Mouse (Mus musculus) heart, embryonic 13.5 days (tissue): ENCODE data around the gene Ftsj3. TPM values are rescaled to one million over a fixed set of nuclear protein-coding genes. Genes with fewer than 3 reads are reported as not detected.

Experiments used
- ATAC-seq: fragments of 200-750 bp; cut with Nextera tagmentation; 2 replicates; pipeline ENCODE4 v1.8.0; 2017; ENCODE audit warnings: moderate TSS enrichment; ENCODE audit not compliant: insufficient number of reproducible peaks, low FRiP score, low TSS enrichment; ENCODE audit errors: extremely low read depth
- H3K27ac ChIP-seq: fragments of 300-500 bp; sonication (generic); replicated peaks from 2 replicates; pipeline ENCODE4 v1.5.1; 2015; ENCODE audit warnings: moderate library complexity, mild to moderate bottlenecking, inconsistent platforms
- H3K27me3 ChIP-seq: fragments of 300-500 bp; sonication (generic); replicated peaks from 2 replicates; pipeline ENCODE4 v1.6.1; 2015; ENCODE audit warnings: mild to moderate bottlenecking, inconsistent platforms
- H3K36me3 ChIP-seq: fragments of 300-500 bp; sonication (generic); 2 replicates; pipeline ENCODE4 v1.6.1; 2015; ENCODE audit warnings: mild to moderate bottlenecking, inconsistent platforms
- H3K4me1 ChIP-seq: fragments of 300-500 bp; sonication (generic); 2 replicates; pipeline ENCODE4 v1.6.1; 2015; ENCODE audit warnings: inconsistent platforms
- H3K4me2 ChIP-seq: fragments of 300-500 bp; sonication (generic); 2 replicates; pipeline ENCODE4 v1.6.1; 2015; ENCODE audit warnings: inconsistent platforms, mild to moderate bottlenecking, moderate library complexity
- H3K4me3 ChIP-seq: fragments of 300-500 bp; sonication (generic); 2 replicates; pipeline ENCODE4 v1.5.1; 2015; ENCODE audit warnings: moderate library complexity, mild to moderate bottlenecking, inconsistent platforms
- H3K9ac ChIP-seq: fragments of 300-500 bp; sonication (generic); 2 replicates; pipeline ENCODE4 v1.6.1; 2015; ENCODE audit warnings: inconsistent platforms, mild to moderate bottlenecking, moderate library complexity
- H3K9me3 ChIP-seq: fragments of 300-500 bp; sonication (generic); 2 replicates; pipeline ENCODE4 v1.6.1; 2016; ENCODE audit warnings: inconsistent platforms
- WGBS: fragments of 180-500 bp; shearing (Covaris S2); methylation state at CpG from one replicate; pipeline ENCODE4 v1.1.7; 2015; ENCODE audit warnings: mixed read lengths; 5-methylcytosine and 5-hydroxymethylcytosine counted together
- polyA plus RNA-seq: library from polyadenylated mRNA; unstranded; fragments of >200 nt; fragmentation: Nextera tagmentation; extraction: Ambion mirVana; gene quantifications from 2 replicates; pipeline ENCODE4 v1.2.1, GENCODE M21; 2015

The Ftsj3 gene
- polyA plus RNA-seq = 36.6 and 37.4 TPM in 2 replicates

- Histone ChIP-seq H3K4me1 (peaks cover 25% of the 10 kb centered on the region), H3K9ac (peak within 1 kb of the TSS; percentile 89), H3K36me3 (peaks cover 68% of the 10 kb centered on the region), H3K9me3 (no peaks in the 10 kb centered on the region), H3K4me2 (peak within 1 kb of the TSS; percentile 99), H3K4me3 (peak within 1 kb of the TSS; percentile 80), H3K27ac (peak within 1 kb of the TSS; percentile 74), H3K27me3 (no peaks in the 10 kb centered on the region)
- under 1% methylated on average over 42 of the region's 42 CpGs for WGBS
- peak; percentile 85 for ATAC-seq
These were observed at the start of gene Ftsj3, which contains the start of gene Psmc5 for GRCm38 (mm10) chr11:106255685-106256451. Gene Ftsj3, minus strand, starts transcription at chr11:106256079. Gene Psmc5, plus strand, starts transcription at chr11:106256154.

GRCm38 (mm10) chr11:106305348-106306064 is 49.6 kb upstream of the Ftsj3 start:
- Histone ChIP-seq H3K4me2 (no peak overlapping the region), H3K27me3 (no peaks in the 10 kb centered on the region; the same call in none of the 2 replicates), H3K36me3 (no peaks in the 10 kb centered on the region), H3K9me3 (no peaks in the 10 kb centered on the region), H3K4me1 (no peaks in the 10 kb centered on the region), H3K4me3 (no peak overlapping the region), H3K27ac (no peak overlapping the region), H3K9ac (no peak overlapping the region)
- WGBS = 75% methylated on average over 10 of the region's 10 CpGs
- ATAC-seq = no peak

GRCm38 (mm10) chr11:106302634-106303033 is 46.8 kb upstream of the Ftsj3 start:
- Histone ChIP-seq H3K4me1 (no peaks in the 10 kb centered on the region), H3K27ac (no peak overlapping the region), H3K36me3 (no peaks in the 10 kb centered on the region), H3K4me3 (no peak overlapping the region), H3K9ac (no peak overlapping the region), H3K27me3 (no peaks in the 10 kb centered on the region; the same call in none of the 2 replicates), H3K4me2 (no peak overlapping the region), H3K9me3 (no peaks in the 10 kb centered on the region)
- WGBS = 14% methylated on average over 2 of the region's 2 CpGs
- no peak for ATAC-seq

- Histone ChIP-seq H3K9ac (no peak within 1 kb of the TSS), H3K36me3 (no peaks in the 10 kb centered on the region), H3K27ac (no peak within 1 kb of the TSS), H3K9me3 (no peaks in the 10 kb centered on the region), H3K4me2 (no peak within 1 kb of the TSS), H3K4me3 (no peak within 1 kb of the TSS), H3K4me1 (no peaks in the 10 kb centered on the region), H3K27me3 (no peaks in the 10 kb centered on the region; the same call in none of the 2 replicates)
- no peak for ATAC-seq
- 74% methylated on average over 9 of the region's 9 CpGs for WGBS
These were observed 45.9 kb upstream of the Ftsj3 start, which contains the start of gene Gh for GRCm38 (mm10) chr11:106301765-106302164. Gene Gh, minus strand, starts transcription at chr11:106301865.

GRCm38 (mm10) chr11:106291861-106292260 is 36.0 kb upstream of the Ftsj3 start:
- H3K4me1 ChIP-seq = peaks cover 6% of the 10 kb centered on the region; the same call in 1 of the 2 replicates
- no peak for ATAC-seq
- H3K27ac ChIP-seq = no peak overlapping the region
- H3K27me3 ChIP-seq = no peaks in the 10 kb centered on the region
- 75% methylated on average over 2 of the region's 2 CpGs for WGBS
- H3K9ac ChIP-seq = no peak overlapping the region
- no peaks in the 10 kb centered on the region for H3K36me3 ChIP-seq
- no peak overlapping the region for H3K4me2 ChIP-seq
- H3K4me3 ChIP-seq = no peak overlapping the region
- no peaks in the 10 kb centered on the region for H3K9me3 ChIP-seq

GRCm38 (mm10) chr11:106290376-106290775 is 34.5 kb upstream of the Ftsj3 start:
- Histone ChIP-seq H3K4me2 (no peak overlapping the region), H3K27me3 (no peaks in the 10 kb centered on the region), H3K4me1 (peaks cover 9% of the 10 kb centered on the region), H3K9ac (no peak overlapping the region), H3K27ac (no peak overlapping the region), H3K9me3 (no peaks in the 10 kb centered on the region), H3K36me3 (no peaks in the 10 kb centered on the region), H3K4me3 (no peak overlapping the region)
- ATAC-seq = no peak
- 84% methylated on average over 5 of the region's 5 CpGs for WGBS

- ATAC-seq = peak; percentile 31; the same call in 1 of the 2 replicates
- H3K9ac ChIP-seq = no peak overlapping the region
- H3K27ac ChIP-seq = no peak overlapping the region
- no peaks in the 10 kb centered on the region for H3K36me3 ChIP-seq
- H3K4me2 ChIP-seq = no peak overlapping the region
- WGBS = 32% methylated on average over 8 of the region's 8 CpGs
- peaks cover 9% of the 10 kb centered on the region for H3K4me1 ChIP-seq
- no peaks in the 10 kb centered on the region for H3K9me3 ChIP-seq
- H3K27me3 ChIP-seq = no peaks in the 10 kb centered on the region
- no peak overlapping the region for H3K4me3 ChIP-seq
These were observed 33.5 kb upstream of the Ftsj3 start for GRCm38 (mm10) chr11:106289369-106289768.

GRCm38 (mm10) chr11:106286987-106287386 is 31.1 kb upstream of the Ftsj3 start:
- Histone ChIP-seq H3K27ac (no peak overlapping the region), H3K36me3 (no peaks in the 10 kb centered on the region), H3K4me2 (no peak overlapping the region), H3K9ac (no peak overlapping the region), H3K4me1 (peaks cover 9% of the 10 kb centered on the region), H3K9me3 (no peaks in the 10 kb centered on the region), H3K4me3 (no peak overlapping the region), H3K27me3 (peaks cover 8% of the 10 kb centered on the region; the same call in 1 of the 2 replicates)
- ATAC-seq = no peak
- 72% methylated on average over 11 of the region's 11 CpGs for WGBS

GRCm38 (mm10) chr11:106286206-106286605 is 30.3 kb upstream of the Ftsj3 start:
- no peak for ATAC-seq
- Histone ChIP-seq H3K4me1 (peaks cover 9% of the 10 kb centered on the region), H3K9ac (no peak overlapping the region), H3K36me3 (no peaks in the 10 kb centered on the region), H3K4me3 (no peak overlapping the region), H3K4me2 (no peak overlapping the region), H3K27me3 (peaks cover 8% of the 10 kb centered on the region; the same call in 1 of the 2 replicates), H3K9me3 (no peaks in the 10 kb centered on the region), H3K27ac (no peak overlapping the region)
- 72% methylated on average over 7 of the region's 7 CpGs for WGBS

GRCm38 (mm10) chr11:106284126-106284525 is 28.2 kb upstream of the Ftsj3 start:
- Histone ChIP-seq H3K4me3 (no peak overlapping the region), H3K9me3 (no peaks in the 10 kb centered on the region), H3K27ac (no peak overlapping the region), H3K4me1 (peaks cover 3% of the 10 kb centered on the region; the same call in 1 of the 2 replicates), H3K36me3 (no peaks in the 10 kb centered on the region), H3K9ac (no peak overlapping the region), H3K27me3 (peaks cover 8% of the 10 kb centered on the region; the same call in 1 of the 2 replicates), H3K4me2 (no peak overlapping the region)
- ATAC-seq = no peak
- WGBS = 57% methylated on average over 8 of the region's 8 CpGs

GRCm38 (mm10) chr11:106283371-106283770 is 27.5 kb upstream of the Ftsj3 start:
- Histone ChIP-seq H3K27ac (no peak overlapping the region), H3K36me3 (no peaks in the 10 kb centered on the region), H3K27me3 (peaks cover 8% of the 10 kb centered on the region; the same call in 1 of the 2 replicates), H3K4me2 (no peak overlapping the region), H3K9ac (no peak overlapping the region), H3K9me3 (no peaks in the 10 kb centered on the region), H3K4me3 (no peak overlapping the region), H3K4me1 (peaks cover 3% of the 10 kb centered on the region; the same call in 1 of the 2 replicates)
- no peak for ATAC-seq
- 74% methylated on average over 4 of the region's 4 CpGs for WGBS
